Mouse (Mus musculus) brain, embryonic 14.5 days (tissue): ENCODE results near the gene C1qtnf2.

Source experiments
- CTCF ChIP-seq: fragments of 200-500 bp; IDR thresholded peaks from 2 replicates; pipeline ENCODE4 v1.5.1; 2012; ENCODE audit warnings: inconsistent platforms, mild to moderate bottlenecking, moderate library complexity, borderline replicate concordance; ENCODE audit not compliant: insufficient read depth, insufficient read length; ENCODE audit errors: extremely low read depth
- POLR2A ChIP-seq: fragments of 200-500 bp; IDR thresholded peaks from 2 replicates; pipeline ENCODE4 v1.6.1; 2012; ENCODE audit warnings: mild to moderate bottlenecking, inconsistent platforms, borderline replicate concordance; ENCODE audit not compliant: poor library complexity, insufficient read depth, insufficient read length, severe bottlenecking; ENCODE audit errors: extremely low read depth

- TF ChIP-seq POLR2A (no peak), CTCF (no peak)
Observed at GRCm38 (mm10) chr11:43518821-43519220, 44.7 kb downstream of the C1qtnf2 start.
